Mouse (Mus musculus) cerebellum, postnatal 25 days (tissue): ENCODE measurements at regions not wholly inside any gene's neighbourhood (a gene's known extent, or its start where the extent isn't known, plus 50 kb on each side); places are given as distances from the start of the nearest gene placed in this dataset.

Source experiments
- DNase-seq, 2 experiments: peaks; one replicate each; pipeline ENCODE4 v3.0.0; 2021; ENCODE audit warnings: mixed read lengths in 2 of 2

DNA sequence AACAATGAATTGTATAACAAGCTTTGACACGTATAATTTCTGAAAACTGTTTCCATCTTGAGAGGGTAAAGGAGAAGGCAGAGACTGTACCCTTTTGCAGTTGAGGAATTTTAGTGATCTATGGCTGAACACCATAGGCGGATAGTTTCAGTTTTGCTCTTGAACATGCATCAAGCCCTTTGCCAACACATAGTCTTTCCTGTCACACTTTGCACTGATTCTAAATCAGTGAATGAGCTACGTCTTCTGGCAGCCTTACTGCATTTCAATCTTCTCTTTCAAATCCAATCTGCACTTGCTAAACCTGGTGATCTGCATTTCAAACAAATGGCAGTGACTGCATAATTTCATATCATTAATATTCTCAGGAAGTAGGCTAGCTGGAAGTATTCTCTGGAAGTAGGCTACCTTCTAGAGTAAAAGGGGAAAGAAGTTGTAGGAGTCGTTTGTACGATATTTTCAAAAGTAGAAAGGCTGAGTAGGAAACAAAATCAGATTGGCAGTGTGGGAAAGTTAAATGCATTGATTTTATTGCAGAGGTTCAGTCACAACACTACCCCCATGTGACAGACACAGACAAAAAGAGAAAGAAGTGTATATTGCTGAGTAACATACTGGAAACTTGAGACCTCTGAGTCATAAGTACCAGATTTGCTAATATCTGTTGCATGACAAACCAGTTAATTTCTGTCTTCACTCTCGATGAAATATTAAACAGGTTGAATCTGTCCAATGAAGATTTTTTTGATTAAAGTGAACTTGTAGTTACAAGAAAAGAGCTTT is 983.3 kb upstream of the Nr2f1 start:
- no peak for DNase-seq

DNA sequence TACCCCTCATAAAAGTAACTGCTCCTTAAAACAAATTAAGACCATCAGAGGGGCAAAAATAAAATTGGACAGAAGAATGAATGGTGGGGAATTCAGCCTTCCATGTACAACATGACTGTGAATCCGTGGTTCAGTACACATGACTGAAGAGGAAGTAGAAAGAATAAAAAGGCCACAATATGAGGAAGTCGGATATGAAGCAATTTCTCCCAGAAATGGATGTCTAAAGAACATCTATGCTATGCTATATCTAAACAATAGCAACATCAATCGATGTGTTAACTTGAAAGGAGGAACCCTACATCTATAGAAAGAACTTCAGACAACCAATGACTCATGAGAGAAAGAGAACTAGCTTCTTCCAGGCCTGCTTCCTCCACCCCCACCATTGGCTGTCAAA is 959.2 kb upstream of the Nr2f1 start:
- DNase-seq = no peak

DNA sequence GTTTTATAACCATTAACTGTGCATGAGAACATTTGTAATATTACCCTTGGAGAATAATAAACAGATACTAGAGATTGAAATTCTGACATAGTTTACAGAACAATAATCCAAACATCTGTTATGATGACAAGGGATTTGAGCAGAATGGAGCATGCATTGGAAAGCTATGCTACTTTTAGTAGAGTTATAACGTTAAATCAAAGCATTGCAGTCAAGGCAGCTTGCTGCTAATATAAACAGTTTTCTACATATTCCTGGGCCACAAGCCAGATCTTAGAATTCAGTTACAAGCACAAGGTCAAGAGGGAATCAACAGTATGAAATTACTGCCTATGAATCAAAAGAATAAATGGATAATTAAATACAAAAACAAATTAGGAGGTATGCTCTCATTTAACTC is 943.3 kb upstream of the Nr2f1 start:
- DNase-seq = no peak

DNA sequence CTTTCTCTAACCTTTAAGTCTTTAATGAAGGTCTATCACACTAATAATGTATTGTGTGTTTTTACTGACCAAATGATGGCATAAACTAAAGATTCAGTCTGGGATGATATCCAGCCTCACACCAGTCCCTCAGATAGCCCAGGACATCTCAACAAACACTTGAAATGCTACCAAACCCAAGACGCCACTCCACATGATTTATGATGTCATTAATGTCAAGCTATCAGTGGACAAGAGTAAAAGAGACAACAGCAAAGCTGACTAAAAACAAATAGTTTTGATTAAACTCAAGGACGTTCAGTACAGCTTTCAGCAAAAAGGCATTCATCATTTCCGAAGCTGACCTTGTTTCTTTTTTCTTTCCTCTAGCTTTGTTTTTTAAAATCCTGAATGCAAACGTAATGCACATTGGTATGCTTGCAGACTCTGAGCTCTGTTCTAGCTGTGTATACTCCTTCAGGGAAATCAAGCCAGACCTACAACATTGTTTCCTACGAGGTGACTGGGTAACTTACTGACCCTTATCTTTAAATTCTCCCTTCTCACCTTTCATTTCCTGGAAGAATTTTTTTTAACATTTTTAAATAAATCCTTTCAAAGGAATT is 941.9 kb upstream of the Nr2f1 start:
- no peak for DNase-seq

DNA sequence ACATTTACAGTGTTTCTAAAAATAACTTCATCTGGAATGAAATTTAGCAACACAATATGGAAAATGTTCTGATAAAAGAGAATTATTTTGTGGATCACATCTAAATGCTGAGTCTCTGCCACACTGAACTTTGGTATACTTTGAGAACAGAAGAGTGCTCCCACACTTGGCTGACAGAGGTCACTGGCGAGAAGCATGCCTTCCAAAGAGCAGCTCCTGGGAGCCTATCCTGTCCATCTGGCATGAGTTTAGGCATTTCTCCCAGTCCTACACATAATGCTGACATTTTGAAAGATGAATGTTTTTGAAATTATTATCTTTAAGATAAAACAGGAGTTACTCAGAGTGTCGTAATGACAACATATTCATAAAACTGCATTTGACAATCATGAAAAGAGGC is 939.2 kb upstream of the Nr2f1 start:
- DNase-seq = peak in 1 of 2 experiments; percentile 2

DNA sequence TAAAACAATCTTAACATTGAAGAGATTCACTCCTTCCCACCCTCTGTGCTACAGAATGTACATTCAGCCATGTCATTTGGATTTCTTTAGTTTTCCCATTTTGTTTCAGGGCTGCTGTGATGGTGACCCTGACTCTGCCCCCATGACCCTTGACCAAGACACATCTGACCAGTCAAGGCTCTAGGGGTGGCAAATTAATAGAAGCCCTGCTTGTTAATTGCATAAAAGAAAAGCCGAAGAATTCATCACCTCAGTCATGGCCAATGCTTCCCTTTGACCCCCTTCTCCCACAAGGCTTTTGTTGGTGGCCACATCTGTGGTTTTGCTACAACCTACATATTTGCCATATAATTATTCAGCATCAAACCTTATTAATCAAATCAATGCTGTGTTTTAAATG is 937.2 kb upstream of the Nr2f1 start:
- DNase-seq = no peak
